Mouse (Mus musculus) ES-Bruce4 (cell line): Measurements from ENCODE around the gene Gba.
"Not testable (repeated sequence)": the region's sequence is repeated elsewhere in the genome, so short reads cannot be mapped to it uniquely, and the experiment has no call there.

Experiments used
- CTCF ChIP-seq: IDR thresholded peaks from one replicate; pipeline ENCODE4 v1.8.1; 2011; ENCODE audit warnings: low read depth, low read length
- EP300 ChIP-seq: IDR thresholded peaks from 2 replicates; pipeline ENCODE4 v1.6.1; 2011; ENCODE audit warnings: low read depth, low read length; ENCODE audit not compliant: insufficient read depth

- TF ChIP-seq EP300, CTCF: not testable (repeated sequence)
Measured at GRCm38 (mm10) chr3:89161207-89161606, 41.5 kb upstream of the Gba start.
